Mouse (Mus musculus) myocyte (in vitro differentiated cells): ENCODE measurements around the gene Atg9a. TPM values are rescaled to one million over a fixed set of nuclear protein-coding genes. Genes with fewer than 3 reads are reported as not detected.
A peak's percentile ranks its signal among the peaks of the same experiment; 100 is the strongest.

Experiments used
- H3K27me3 ChIP-seq: one replicate; pipeline ENCODE4 v1.6.1; 2011; ENCODE audit not compliant: control insufficient read depth, insufficient read depth, insufficient read length
- H3K36me3 ChIP-seq: one replicate; pipeline ENCODE4 v1.6.1; 2011; ENCODE audit not compliant: control insufficient read depth, insufficient read depth
- H3K4me2 ChIP-seq: one replicate; pipeline ENCODE4 v1.6.1; 2011; ENCODE audit warnings: low read depth, control low read depth
- H3K4me3 ChIP-seq: one replicate; pipeline ENCODE4 v1.5.1; 2011; ENCODE audit warnings: mild to moderate bottlenecking, control low read depth, moderate library complexity
- H3K79me2 ChIP-seq: one replicate; pipeline ENCODE4 v1.6.1; 2011; ENCODE audit not compliant: control insufficient read depth, insufficient read depth
- H3ac ChIP-seq: one replicate; pipeline ENCODE4 v1.6.1; 2011; ENCODE audit not compliant: control insufficient read depth, insufficient read length
- CEBPB ChIP-seq: IDR thresholded peaks from 2 replicates; pipeline ENCODE4 v1.6.1; 2011; ENCODE audit warnings: mild to moderate bottlenecking, moderate library complexity; ENCODE audit not compliant: poor library complexity, insufficient read depth, severe bottlenecking
- E2F4 ChIP-seq: IDR thresholded peaks from one replicate; pipeline ENCODE4 v1.6.1; 2011; ENCODE audit warnings: mild to moderate bottlenecking, control low read depth, moderate library complexity; ENCODE audit not compliant: insufficient read depth
- MAX ChIP-seq: IDR thresholded peaks from one replicate; pipeline ENCODE4 v1.6.1; 2011; ENCODE audit warnings: low read depth, mild to moderate bottlenecking, control low read depth
- MYOD1 ChIP-seq, 3 experiments: IDR thresholded peaks; one replicate each; pipeline ENCODE4 v1.6.1; 2011; ENCODE audit warnings: control low read depth in 2 of 3, low read depth in 2 of 3, mild to moderate bottlenecking in 2 of 3, moderate library complexity in 1 of 3; ENCODE audit not compliant: insufficient read length in 2 of 3, control insufficient read depth in 1 of 3
- MYOG ChIP-seq, 3 experiments: IDR thresholded peaks; one replicate each; pipeline ENCODE4 v1.6.1; 2011; ENCODE audit warnings: control low read depth in 2 of 3, low read depth in 2 of 3, mild to moderate bottlenecking in 2 of 3; ENCODE audit not compliant: insufficient read length in 2 of 3, control insufficient read depth in 1 of 3, insufficient read depth in 1 of 3
- POLR2A ChIP-seq: IDR thresholded peaks from one replicate; pipeline ENCODE4 v1.6.1; 2011; ENCODE audit warnings: low read depth, mild to moderate bottlenecking, control low read depth, moderate library complexity; ENCODE audit not compliant: insufficient read length
- POLR2AphosphoS2 ChIP-seq: IDR thresholded peaks from one replicate; pipeline ENCODE4 v1.6.1; 2011; ENCODE audit warnings: low read depth, control low read depth; ENCODE audit not compliant: insufficient read length
- REST ChIP-seq: IDR thresholded peaks from one replicate; pipeline ENCODE4 v1.6.1; 2011; ENCODE audit warnings: mild to moderate bottlenecking, control low read depth, moderate library complexity; ENCODE audit not compliant: insufficient read depth, insufficient read length
- SRF ChIP-seq: IDR thresholded peaks from one replicate; pipeline ENCODE4 v1.6.1; 2011; ENCODE audit warnings: low read depth; ENCODE audit not compliant: control insufficient read depth, insufficient read length
- TCF12 ChIP-seq: IDR thresholded peaks from one replicate; pipeline ENCODE4 v1.6.1; 2011; ENCODE audit warnings: mild to moderate bottlenecking, control low read depth; ENCODE audit not compliant: poor library complexity, insufficient read depth, severe bottlenecking
- TCF3 ChIP-seq: IDR thresholded peaks from one replicate; pipeline ENCODE4 v1.6.1; 2011; ENCODE audit warnings: low read depth, control low read depth; ENCODE audit not compliant: insufficient read length
- USF1 ChIP-seq: IDR thresholded peaks from one replicate; pipeline ENCODE4 v1.6.1; 2011; ENCODE audit warnings: low read depth, mild to moderate bottlenecking, control low read depth, moderate library complexity
- polyA plus RNA-seq: library from polyadenylated mRNA; unstranded; fragments of >200 nt; fragmentation: generic; extraction: Trizol; gene quantifications from one replicate; pipeline ENCODE4 v1.2.1, GENCODE M21; 2012; ENCODE audit warnings: missing spikeins

Gene Atg9a
- polyA plus RNA-seq, 1 experiment: 44.6 TPM

DNA sequence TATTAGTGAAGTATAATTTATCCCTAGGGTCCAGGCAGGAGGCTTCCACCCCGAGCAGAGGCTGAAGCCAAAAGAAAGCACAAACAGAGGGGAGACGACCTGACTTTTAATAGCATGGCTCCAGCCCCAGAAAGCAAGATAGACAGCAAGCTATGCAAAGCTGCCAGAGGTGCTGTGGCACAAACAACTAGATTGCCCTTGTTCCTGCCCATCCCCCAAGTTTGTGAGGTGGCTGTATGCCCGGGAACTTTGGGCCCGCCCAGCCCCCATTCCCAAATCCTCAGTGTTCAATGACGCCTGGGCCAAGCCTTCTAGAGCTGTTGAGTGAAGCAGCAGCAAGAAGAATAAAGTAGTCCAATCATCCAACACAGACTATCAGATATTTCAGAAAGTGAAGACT, 22.9 kb upstream of the Atg9a start:
- H3ac ChIP-seq: no peak overlapping the region
- no peak overlapping the region for H3K4me3 ChIP-seq
- peaks cover 22% of the 10 kb centered on the region for H3K36me3 ChIP-seq
- no peaks in the 10 kb centered on the region for H3K27me3 ChIP-seq
- H3K4me2 ChIP-seq: peak overlapping the region; percentile 95
- peaks cover 46% of the 10 kb centered on the region for H3K79me2 ChIP-seq
- TF ChIP-seq MYOG (IDR thresholded peaks at IDR 0.05; ENCODE audit: control insufficient read depth in 1 of 3, insufficient read depth in 1 of 3, insufficient read length in 2 of 3, low read depth in 2 of 3): no peak
- TF ChIP-seq CEBPB: no peak
- TF ChIP-seq POLR2AphosphoS2: no peak
- TF ChIP-seq SRF: no peak
- TF ChIP-seq POLR2A: no peak

GRCm38 (mm10) chr1:75214442-75214841, 22.4 kb upstream of the Atg9a start:
- H3K4me3 ChIP-seq: no peak overlapping the region
- H3ac ChIP-seq: no peak overlapping the region
- H3K36me3 ChIP-seq: peaks cover 22% of the 10 kb centered on the region
- TF ChIP-seq REST (no peak), POLR2AphosphoS2 (peak; percentile 5)
- H3K27me3 ChIP-seq: no peaks in the 10 kb centered on the region
- peaks cover 46% of the 10 kb centered on the region for H3K79me2 ChIP-seq
- H3K4me2 ChIP-seq: peak overlapping the region; percentile 95

DNA sequence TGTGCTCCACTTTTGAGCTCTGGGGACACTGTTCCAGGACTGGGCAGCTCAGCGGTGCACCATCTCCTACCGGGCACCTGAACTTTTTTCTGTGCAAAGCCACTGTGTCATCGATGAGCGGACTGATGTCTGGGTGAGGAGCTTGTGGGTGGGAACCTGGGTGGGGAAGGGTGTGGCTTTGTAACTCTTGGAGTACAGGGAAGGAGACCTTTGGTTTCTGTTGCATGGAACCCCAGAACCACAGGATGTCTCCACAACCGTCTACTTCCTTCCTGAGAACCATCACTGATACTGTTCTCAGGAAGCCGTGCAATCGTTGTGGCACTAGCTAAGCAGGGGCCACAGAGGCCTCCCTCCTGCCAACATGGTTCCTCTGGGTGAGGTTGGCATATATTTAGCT, 21.1 kb upstream of the Atg9a start:
- no peak overlapping the region for H3K4me3 ChIP-seq
- H3ac ChIP-seq: no peak overlapping the region
- no peak overlapping the region for H3K4me2 ChIP-seq
- peaks cover 46% of the 10 kb centered on the region for H3K79me2 ChIP-seq
- H3K36me3 ChIP-seq: peaks cover 22% of the 10 kb centered on the region
- TF ChIP-seq TCF3 (no peak), USF1 (no peak), MAX (no peak), MYOD1 (IDR thresholded peaks at IDR 0.05; ENCODE audit: control insufficient read depth in 1 of 3, insufficient read length in 2 of 3, low read depth in 2 of 3) (no peak)
- no peaks in the 10 kb centered on the region for H3K27me3 ChIP-seq

- Histone ChIP-seq H3K4me3 (peak overlapping the region; percentile 88), H3K4me2 (peak overlapping the region; percentile 94), H3K27me3 (no peaks in the 10 kb centered on the region), H3ac (no peak overlapping the region), H3K79me2 (peaks cover 40% of the 10 kb centered on the region), H3K36me3 (peaks cover 22% of the 10 kb centered on the region)
- no peak for TF ChIP-seq REST
- peak; percentile 21 for TF ChIP-seq POLR2AphosphoS2
Observed at GRCm38 (mm10) chr1:75212542-75212941, 20.5 kb upstream of the Atg9a start.

- H3ac ChIP-seq: peak overlapping the region; percentile 64
- TF ChIP-seq POLR2AphosphoS2: peak; percentile 56
- no peak for TF ChIP-seq CEBPB
- H3K36me3 ChIP-seq: peaks cover 22% of the 10 kb centered on the region
- no peaks in the 10 kb centered on the region for H3K27me3 ChIP-seq
- peaks cover 30% of the 10 kb centered on the region for H3K79me2 ChIP-seq
- H3K4me2 ChIP-seq: peak overlapping the region; percentile 94
- peak overlapping the region; percentile 88 for H3K4me3 ChIP-seq
Observed at GRCm38 (mm10) chr1:75211141-75211708, 19.2 kb upstream of the Atg9a start.

DNA sequence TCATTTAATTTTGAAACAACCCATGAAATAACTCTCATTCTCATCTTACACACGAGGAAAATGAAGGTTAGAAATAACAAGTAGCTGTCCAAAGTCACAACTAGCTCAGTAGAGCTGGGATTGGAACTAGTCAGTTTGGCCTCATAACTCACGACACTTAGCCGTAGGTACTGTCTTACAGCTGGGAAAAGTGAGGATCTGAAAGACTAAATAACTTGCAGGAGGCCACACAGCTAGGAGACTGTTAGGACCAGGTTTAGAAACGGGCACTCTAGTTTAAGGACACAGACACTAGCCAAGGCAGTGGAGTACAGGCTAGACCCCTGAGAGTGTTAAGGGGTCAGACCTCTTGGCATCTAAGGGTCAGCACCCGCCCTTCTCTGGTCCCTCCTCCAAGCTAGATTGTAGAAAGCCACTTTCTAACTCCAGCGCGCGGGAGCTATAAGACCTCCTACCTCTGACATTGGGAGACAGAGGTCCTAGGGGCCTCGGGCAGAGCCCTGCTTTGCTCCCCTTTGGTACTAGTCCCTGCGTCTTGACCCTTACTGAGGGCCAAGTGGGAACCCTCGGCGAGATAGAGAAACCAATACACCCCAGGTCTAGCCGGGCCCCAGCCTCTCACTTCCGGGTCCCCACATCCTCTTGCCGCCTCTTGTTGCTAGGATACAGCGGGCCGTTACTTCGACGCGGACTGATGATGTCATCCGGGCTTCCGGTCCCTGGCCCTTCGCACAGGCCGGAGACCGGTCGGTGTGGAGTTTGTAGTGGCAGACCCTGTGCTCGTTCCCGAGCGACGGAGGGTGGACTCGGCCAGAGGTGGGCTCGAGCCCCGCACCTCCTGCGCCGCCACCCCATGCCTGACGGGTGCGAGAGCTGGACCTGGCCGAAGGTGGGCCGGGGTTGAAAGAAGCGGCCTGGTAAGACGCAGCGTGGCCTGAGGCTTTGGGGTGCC, 18.4 kb upstream of the Atg9a start, which contains the start of the genes Glb1l and Stk16:
TSS of gene Glb1l (minus strand) at position 678 of the 952 bp plus-strand sequence.
TSS of gene Stk16 (plus strand) at position 703 of the 952 bp plus-strand sequence.
- Histone ChIP-seq H3ac (peak within 1 kb of the TSS; percentile 64), H3K79me2 (peaks cover 27% of the 10 kb centered on the region), H3K4me2 (peak within 1 kb of the TSS; percentile 94), H3K36me3 (peaks cover 20% of the 10 kb centered on the region), H3K4me3 (peak within 1 kb of the TSS; percentile 88), H3K27me3 (no peaks in the 10 kb centered on the region)
- TF ChIP-seq CEBPB: no peak
- no peak for TF ChIP-seq TCF12
- no peak for TF ChIP-seq MYOD1 (IDR thresholded peaks at IDR 0.05; ENCODE audit: control insufficient read depth in 1 of 3, insufficient read length in 2 of 3, low read depth in 2 of 3)
- TF ChIP-seq TCF3: no peak
- peak; percentile 91 for TF ChIP-seq POLR2AphosphoS2
- TF ChIP-seq POLR2A: peak; percentile 88
- TF ChIP-seq SRF: peak; percentile 27
- TF ChIP-seq REST: no peak
- TF ChIP-seq E2F4: no peak
- no peak for TF ChIP-seq MYOG (IDR thresholded peaks at IDR 0.05; ENCODE audit: control insufficient read depth in 1 of 3, insufficient read depth in 1 of 3, insufficient read length in 2 of 3, low read depth in 2 of 3)
- TF ChIP-seq MAX: no peak
